Mouse (Mus musculus): ENCODE data around the gene Arl15. TPM values are rescaled to one million over a fixed set of nuclear protein-coding genes. Genes with fewer than 3 reads are reported as not detected.

The Arl15 gene
- polyA plus RNA-seq, 1 experiment from 2014 or later, result 10.1 TPM

- 86% methylated on average over 9 of the region's 9 CpGs for WGBS
These were observed 216.2 kb downstream of the Arl15 start for GRCm38 (mm10) chr13:114010521-114010920.

GRCm38 (mm10) chr13:114011019-114011418 lies 216.7 kb downstream of the Arl15 start:
- Histone ChIP-seq H3K4me2 (replicated peaks; ENCODE audit: low read depth, low read length) (no peak overlapping the region), H3K4me1 (ENCODE audit: insufficient read depth, low read depth, low read length) (no peaks in the 10 kb centered on the region), H3K4me3 (ENCODE audit: low read depth, low read length) (no peak overlapping the region), H3K36me3 (ENCODE audit: insufficient read depth, low read length) (no peaks in the 10 kb centered on the region), H3K27me3 (replicated peaks; ENCODE audit: insufficient read depth, low read length) (no peaks in the 10 kb centered on the region), H3K9me3 (ENCODE audit: low read length) (no peaks in the 10 kb centered on the region), H3K27ac (ENCODE audit: low read length) (no peak overlapping the region), H3K9ac (replicated peaks; ENCODE audit: low read depth) (no peak overlapping the region)
- TF ChIP-seq CTCF (IDR thresholded peaks at IDR 0.05) (no peak), EP300 (IDR thresholded peaks at IDR 0.05) (no peak)
- ATAC-seq, result no peak
- WGBS, result 79% methylated on average over 12 of the region's 12 CpGs
- no peak for DNase-seq (ENCODE audit: low spot score)

More at GRCm38 (mm10) chr13:114010521-114010920, 216.2 kb downstream of the Arl15 start:
- H3K27me3 ChIP-seq (replicated peaks; ENCODE audit: insufficient read depth, low read length), result no peaks in the 10 kb centered on the region
- H3K9me3 ChIP-seq (ENCODE audit: low read length), result no peaks in the 10 kb centered on the region
- H3K4me1 ChIP-seq (ENCODE audit: insufficient read depth, low read depth, low read length), result no peaks in the 10 kb centered on the region
- H3K4me2 ChIP-seq (replicated peaks; ENCODE audit: low read depth, low read length), result no peak overlapping the region
- no peaks in the 10 kb centered on the region for H3K36me3 ChIP-seq (ENCODE audit: insufficient read depth, low read length)
- no peak overlapping the region for H3K4me3 ChIP-seq (ENCODE audit: low read depth, low read length)
- no peak overlapping the region for H3K27ac ChIP-seq (ENCODE audit: low read length)
- TF ChIP-seq EP300 (IDR thresholded peaks at IDR 0.05), result no peak
- TF ChIP-seq CTCF (IDR thresholded peaks at IDR 0.05), result no peak
- H3K9ac ChIP-seq (replicated peaks; ENCODE audit: low read depth), result no peak overlapping the region
- ATAC-seq (no peak), DNase-seq (ENCODE audit: low spot score) (no peak)

- Histone ChIP-seq H3K9ac (replicated peaks; ENCODE audit: low read depth) (no peak overlapping the region), H3K27me3 (replicated peaks; ENCODE audit: insufficient read depth, low read length) (no peaks in the 10 kb centered on the region), H3K4me3 (ENCODE audit: low read depth, low read length) (no peak overlapping the region), H3K4me1 (ENCODE audit: insufficient read depth, low read depth, low read length) (no peaks in the 10 kb centered on the region), H3K27ac (ENCODE audit: low read length) (no peak overlapping the region), H3K9me3 (ENCODE audit: low read length) (no peaks in the 10 kb centered on the region), H3K4me2 (replicated peaks; ENCODE audit: low read depth, low read length) (no peak overlapping the region), H3K36me3 (ENCODE audit: insufficient read depth, low read length) (no peaks in the 10 kb centered on the region)
- WGBS, result 76% methylated on average over 8 of the region's 8 CpGs
- no peak for TF ChIP-seq EP300 (IDR thresholded peaks at IDR 0.05)
- no peak for TF ChIP-seq CTCF (IDR thresholded peaks at IDR 0.05)
- DNase-seq (ENCODE audit: low spot score) (no peak), ATAC-seq (no peak)
These were observed 223.6 kb downstream of the Arl15 start for GRCm38 (mm10) chr13:114017928-114018327.

GRCm38 (mm10) chr13:114023541-114023940 lies 229.2 kb downstream of the Arl15 start:
- H3K4me2 ChIP-seq (replicated peaks; ENCODE audit: low read depth, low read length), result no peak overlapping the region
- TF ChIP-seq EP300 (IDR thresholded peaks at IDR 0.05) (no peak), CTCF (IDR thresholded peaks at IDR 0.05) (no peak)
- H3K36me3 ChIP-seq (ENCODE audit: insufficient read depth, low read length), result no peaks in the 10 kb centered on the region
- DNase-seq (ENCODE audit: low spot score) (no peak), ATAC-seq (no peak)
- no peak overlapping the region for H3K4me3 ChIP-seq (ENCODE audit: low read depth, low read length)
- no peak overlapping the region for H3K9ac ChIP-seq (replicated peaks; ENCODE audit: low read depth)
- 64% methylated on average over 7 of the region's 7 CpGs for WGBS
- no peak overlapping the region for H3K27ac ChIP-seq (ENCODE audit: low read length)
- no peaks in the 10 kb centered on the region for H3K9me3 ChIP-seq (ENCODE audit: low read length)
- no peaks in the 10 kb centered on the region for H3K4me1 ChIP-seq (ENCODE audit: insufficient read depth, low read depth, low read length)
- no peaks in the 10 kb centered on the region for H3K27me3 ChIP-seq (replicated peaks; ENCODE audit: insufficient read depth, low read length)

- no peak for DNase-seq (ENCODE audit: low spot score)
- no peaks in the 10 kb centered on the region for H3K36me3 ChIP-seq (ENCODE audit: insufficient read depth, low read length)
- no peak for ATAC-seq
- no peaks in the 10 kb centered on the region for H3K9me3 ChIP-seq (ENCODE audit: low read length)
- no peak overlapping the region for H3K27ac ChIP-seq (ENCODE audit: low read length)
- no peak for TF ChIP-seq CTCF (IDR thresholded peaks at IDR 0.05)
- no peak overlapping the region for H3K4me3 ChIP-seq (ENCODE audit: low read depth, low read length)
- no peaks in the 10 kb centered on the region for H3K4me1 ChIP-seq (ENCODE audit: insufficient read depth, low read depth, low read length)
- H3K9ac ChIP-seq (replicated peaks; ENCODE audit: low read depth), result no peak overlapping the region
- WGBS, result 91% methylated on average over 6 of the region's 6 CpGs
- no peaks in the 10 kb centered on the region for H3K27me3 ChIP-seq (replicated peaks; ENCODE audit: insufficient read depth, low read length)
- no peak overlapping the region for H3K4me2 ChIP-seq (replicated peaks; ENCODE audit: low read depth, low read length)
These were observed 232.0 kb downstream of the Arl15 start for GRCm38 (mm10) chr13:114026306-114026705.

- WGBS, result 92% methylated on average over 7 of the region's 7 CpGs
- Histone ChIP-seq H3K36me3 (ENCODE audit: insufficient read depth, low read length) (no peaks in the 10 kb centered on the region), H3K4me1 (ENCODE audit: insufficient read depth, low read depth, low read length) (no peaks in the 10 kb centered on the region), H3K9ac (replicated peaks; ENCODE audit: low read depth) (no peak overlapping the region), H3K4me2 (replicated peaks; ENCODE audit: low read depth, low read length) (no peak overlapping the region), H3K27ac (ENCODE audit: low read length) (no peak overlapping the region), H3K9me3 (ENCODE audit: low read length) (no peaks in the 10 kb centered on the region), H3K27me3 (replicated peaks; ENCODE audit: insufficient read depth, low read length) (no peaks in the 10 kb centered on the region), H3K4me3 (ENCODE audit: low read depth, low read length) (no peak overlapping the region)
- no peak for TF ChIP-seq EP300 (IDR thresholded peaks at IDR 0.05)
- TF ChIP-seq CTCF (IDR thresholded peaks at IDR 0.05), result no peak
- DNase-seq (ENCODE audit: low spot score), result no peak
- no peak for ATAC-seq
These were observed 232.4 kb downstream of the Arl15 start for GRCm38 (mm10) chr13:114026751-114027150.

- Histone ChIP-seq H3K36me3 (ENCODE audit: insufficient read depth, low read length) (no peaks in the 10 kb centered on the region), H3K9ac (replicated peaks; ENCODE audit: low read depth) (no peak overlapping the region), H3K9me3 (ENCODE audit: low read length) (no peaks in the 10 kb centered on the region), H3K4me3 (ENCODE audit: low read depth, low read length) (no peak overlapping the region), H3K27me3 (replicated peaks; ENCODE audit: insufficient read depth, low read length) (no peaks in the 10 kb centered on the region), H3K4me1 (ENCODE audit: insufficient read depth, low read depth, low read length) (no peaks in the 10 kb centered on the region), H3K27ac (ENCODE audit: low read length) (no peak overlapping the region), H3K4me2 (replicated peaks; ENCODE audit: low read depth, low read length) (no peak overlapping the region)
- TF ChIP-seq EP300 (IDR thresholded peaks at IDR 0.05), result no peak
- TF ChIP-seq CTCF (IDR thresholded peaks at IDR 0.05), result no peak
- ATAC-seq (no peak), DNase-seq (ENCODE audit: low spot score) (no peak)
- 30% methylated on average over 10 of the region's 10 CpGs for WGBS
These were observed 253.8 kb downstream of the Arl15 start for GRCm38 (mm10) chr13:114048071-114048470.
